13 mouse cellular contexts compared by ENCODE assay signal in the genomic region with DNA sequence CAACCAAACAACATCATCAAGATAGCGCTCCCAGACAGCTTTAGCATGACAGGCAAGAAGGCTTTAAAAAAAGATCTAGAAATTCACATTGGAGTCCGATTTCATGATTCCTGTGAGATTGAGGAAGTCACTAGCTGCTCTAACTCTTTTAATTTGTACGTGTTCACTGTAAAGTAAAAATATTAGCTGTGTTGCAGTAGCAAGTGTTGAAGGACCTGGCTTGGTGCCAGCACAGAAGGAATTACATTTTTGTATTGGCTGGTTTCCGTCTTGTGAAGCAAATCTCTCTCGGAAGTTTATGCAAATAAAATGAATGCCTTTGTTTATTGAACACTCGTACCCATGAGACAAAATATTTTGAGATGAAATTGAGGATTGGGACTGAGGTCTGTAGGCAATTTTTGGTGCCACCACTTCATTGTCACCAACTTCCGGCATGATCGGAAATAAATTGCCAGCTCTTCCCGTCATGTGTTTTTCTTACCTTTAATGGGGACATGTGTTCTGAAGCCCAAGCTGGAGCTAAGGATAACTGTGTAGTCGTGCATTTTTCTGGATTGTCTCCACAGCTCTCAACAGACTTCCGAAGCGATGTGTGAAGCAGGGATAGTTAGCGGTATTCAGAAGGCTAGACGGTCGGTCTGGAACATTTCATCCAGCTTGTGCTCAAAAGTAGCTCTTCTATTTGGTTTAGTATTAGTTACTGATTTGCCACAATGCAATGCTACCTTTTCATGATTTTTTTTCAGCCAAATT.
DNase-seq lines count a peak whose midpoint lies in the region; ATAC-seq and TF ChIP-seq lines count a peak whose summit lies in the region.
"Had no signal": no experiment of that assay in that cellular context is flagged by ENCODE, and none has a peak within 500 bp of the region (broad histone marks: within the 10 kb centered on the region; RNA-seq: fewer than 3 reads in every experiment).

No protein-coding gene starts in this region.

- intact Hi-C loops in left cerebral cortex, adult 2 months (cut with DNase I): no loop called here
- intact Hi-C loops in left cerebral cortex, postnatal 14 days (cut with DNase I): no loop called here
- intact Hi-C loops in heart, postnatal 25 days (cut with DNase I): no loop called here

- H3K27ac ChIP-seq in left cerebral cortex, adult 2 months: no peak overlapping the region
- H3K27ac ChIP-seq in neural tube, embryonic 15.5 days (replicated peaks): no peak overlapping the region
- H3K27ac ChIP-seq: heart, adult 2 months; hindbrain, embryonic 12.5 days had no signal

- no peaks in the 10 kb centered on the region for H3K36me3 ChIP-seq in neural tube, embryonic 15.5 days
- H3K36me3 ChIP-seq: hindbrain, embryonic 12.5 days had no signal

- no peaks in the 10 kb centered on the region for H3K9me3 ChIP-seq in neural tube, embryonic 15.5 days (replicated peaks)
- H3K9me3 ChIP-seq: hindbrain, embryonic 12.5 days had no signal

- DNase-seq in cerebellum, postnatal 14 days: peak; percentile 33
- DNase-seq in cerebellum, adult 9-10 months: no peak
- DNase-seq in left cerebral cortex, adult 2 months (ENCODE audit: extremely low spot score in 1 of 2, low spot score in 2 of 2): peak in 1 of 2 experiments; percentile 15
- DNase-seq in left cerebral cortex, adult 11 months (ENCODE audit: low spot score): no peak
- DNase-seq in left cerebral cortex, postnatal 14 days (ENCODE audit: low spot score in 2 of 2): peak; percentile 19 to 26
- DNase-seq in right cerebral cortex, postnatal 25 days: peak; percentile 5
- DNase-seq in heart, postnatal 25 days (ENCODE audit: low spot score): no peak
- DNase-seq: heart, adult 2 months; spleen, adult 18-20 months; thymus, adult 2 months had no signal

- TF ChIP-seq CTCF in left cerebral cortex, adult 2 months (IDR thresholded peaks at IDR 0.05): no peak

- ATAC-seq in neural tube, embryonic 15.5 days (ENCODE audit: low FRiP score): no peak

- peak overlapping the region; percentile 1; the same call in 1 of the 2 replicates for H3K4me3 ChIP-seq in left cerebral cortex, adult 2 months
- H3K4me3 ChIP-seq in neural tube, embryonic 15.5 days (replicated peaks): no peak overlapping the region
- H3K4me3 ChIP-seq: heart, adult 2 months; hindbrain, embryonic 12.5 days had no signal

- H3K4me2 ChIP-seq in neural tube, embryonic 15.5 days: no peak overlapping the region
- H3K4me2 ChIP-seq: hindbrain, embryonic 12.5 days; liver, embryonic 11.5 days had no signal

- no peaks in the 10 kb centered on the region for H3K27me3 ChIP-seq in neural tube, embryonic 15.5 days (replicated peaks)
- H3K27me3 ChIP-seq: hindbrain, embryonic 12.5 days had no signal

- no peaks in the 10 kb centered on the region for H3K4me1 ChIP-seq in neural tube, embryonic 15.5 days
- H3K4me1 ChIP-seq: hindbrain, embryonic 12.5 days had no signal

- H3K9ac ChIP-seq in neural tube, embryonic 15.5 days (replicated peaks): no peak overlapping the region
- H3K9ac ChIP-seq: hindbrain, embryonic 12.5 days had no signal

- WGBS in neural tube, embryonic 15.5 days: 78% methylated on average over 15 of the region's 15 CpGs

Comparison
In these comparisons a context has a peak if more than half of its experiments do, and no peak if none do; other contexts are left out.
1. DNase-seq: peak in cerebellum, postnatal 14 days (2 of 2), left cerebral cortex, postnatal 14 days (2 of 2) and right cerebral cortex, postnatal 25 days (single experiment); none in cerebellum, adult 9-10 months (single experiment), left cerebral cortex, adult 11 months (single experiment) and heart, postnatal 25 days (single experiment).